Mouse (Mus musculus): ENCODE results near the gene Ergic1. TPM values are rescaled to one million over a fixed set of nuclear protein-coding genes. Genes with fewer than 3 reads are reported as not detected.

The Ergic1 gene
- polyA plus RNA-seq, 1 experiment from 2014 or later, result 96.1 TPM

GRCm38 (mm10) chr17:26533871-26534372 is 27.4 kb upstream of the Ergic1 start:
- Histone ChIP-seq H3K9me3 (ENCODE audit: control insufficient read depth, low read length) (no peaks in the 10 kb centered on the region), H3K27ac (ENCODE audit: low read depth, low read length) (peak overlapping the region; percentile 33; the same call in 1 of the 2 replicates), H3K4me2 (no peak overlapping the region), H3K4me3 (ENCODE audit: low read depth, low read length) (no peak overlapping the region), H3K36me3 (ENCODE audit: control insufficient read depth, insufficient read depth, low read length) (no peaks in the 10 kb centered on the region), H3K4me1 (replicated peaks; ENCODE audit: control insufficient read depth, insufficient read depth, low read length) (peaks cover 28% of the 10 kb centered on the region), H3K27me3 (replicated peaks; ENCODE audit: control insufficient read depth, insufficient read depth, low read length) (no peaks in the 10 kb centered on the region), H3K9ac (ENCODE audit: low read depth, low read length) (no peak overlapping the region)
- DNase-seq (ENCODE audit: low spot score) (no peak), ATAC-seq (replicated peaks; ENCODE audit: low FRiP score) (no peak)
- 56% methylated on average over 5 of the region's 5 CpGs for WGBS

GRCm38 (mm10) chr17:26534695-26535094 is 26.6 kb upstream of the Ergic1 start:
- H3K9me3 ChIP-seq (ENCODE audit: control insufficient read depth, low read length), result no peaks in the 10 kb centered on the region
- H3K27ac ChIP-seq (ENCODE audit: low read depth, low read length), result peak overlapping the region; percentile 33
- H3K36me3 ChIP-seq (ENCODE audit: control insufficient read depth, insufficient read depth, low read length), result no peaks in the 10 kb centered on the region
- 46% methylated on average over 5 of the region's 5 CpGs for WGBS
- ATAC-seq (replicated peaks; ENCODE audit: low FRiP score), result peak; percentile 59
- H3K27me3 ChIP-seq (replicated peaks; ENCODE audit: control insufficient read depth, insufficient read depth, low read length), result no peaks in the 10 kb centered on the region
- peak overlapping the region; percentile 11 for H3K9ac ChIP-seq (ENCODE audit: low read depth, low read length)
- H3K4me3 ChIP-seq (ENCODE audit: low read depth, low read length), result no peak overlapping the region
- DNase-seq (ENCODE audit: low spot score), result no peak
- H3K4me2 ChIP-seq, result peak overlapping the region; percentile 27
- H3K4me1 ChIP-seq (replicated peaks; ENCODE audit: control insufficient read depth, insufficient read depth, low read length), result peaks cover 28% of the 10 kb centered on the region

- peak overlapping the region; percentile 33 for H3K27ac ChIP-seq (ENCODE audit: low read depth, low read length)
- no peaks in the 10 kb centered on the region for H3K27me3 ChIP-seq (replicated peaks; ENCODE audit: control insufficient read depth, insufficient read depth, low read length)
- ATAC-seq (replicated peaks; ENCODE audit: low FRiP score) (peak; percentile 52), DNase-seq (ENCODE audit: low spot score) (no peak)
- H3K4me1 ChIP-seq (replicated peaks; ENCODE audit: control insufficient read depth, insufficient read depth, low read length), result peaks cover 28% of the 10 kb centered on the region
- WGBS, result 44% methylated on average over 7 of the region's 7 CpGs
- H3K36me3 ChIP-seq (ENCODE audit: control insufficient read depth, insufficient read depth, low read length), result no peaks in the 10 kb centered on the region
- peak overlapping the region; percentile 27 for H3K4me2 ChIP-seq
- no peaks in the 10 kb centered on the region for H3K9me3 ChIP-seq (ENCODE audit: control insufficient read depth, low read length)
- peak overlapping the region; percentile 11 for H3K9ac ChIP-seq (ENCODE audit: low read depth, low read length)
- no peak overlapping the region for H3K4me3 ChIP-seq (ENCODE audit: low read depth, low read length)
These were observed 25.8 kb upstream of the Ergic1 start for GRCm38 (mm10) chr17:26535251-26536136.

GRCm38 (mm10) chr17:26537722-26538471 is 23.4 kb upstream of the Ergic1 start:
- DNase-seq (ENCODE audit: low spot score), result no peak
- Histone ChIP-seq H3K4me1 (replicated peaks; ENCODE audit: control insufficient read depth, insufficient read depth, low read length) (peaks cover 24% of the 10 kb centered on the region), H3K36me3 (ENCODE audit: control insufficient read depth, insufficient read depth, low read length) (no peaks in the 10 kb centered on the region), H3K9ac (ENCODE audit: low read depth, low read length) (no peak overlapping the region), H3K27ac (ENCODE audit: low read depth, low read length) (no peak overlapping the region), H3K9me3 (ENCODE audit: control insufficient read depth, low read length) (no peaks in the 10 kb centered on the region), H3K27me3 (replicated peaks; ENCODE audit: control insufficient read depth, insufficient read depth, low read length) (no peaks in the 10 kb centered on the region), H3K4me3 (ENCODE audit: low read depth, low read length) (no peak overlapping the region), H3K4me2 (peak overlapping the region; percentile 40)
- ATAC-seq (replicated peaks; ENCODE audit: low FRiP score), result no peak; the same call in 1 of the 2 replicates
- 28% methylated on average over 6 of the region's 6 CpGs for WGBS

- no peak overlapping the region for H3K27ac ChIP-seq (ENCODE audit: low read depth, low read length)
- no peak for DNase-seq (ENCODE audit: low spot score)
- no peaks in the 10 kb centered on the region for H3K27me3 ChIP-seq (replicated peaks; ENCODE audit: control insufficient read depth, insufficient read depth, low read length)
- 84% methylated on average over 5 of the region's 5 CpGs for WGBS
- no peak for ATAC-seq (replicated peaks; ENCODE audit: low FRiP score)
- no peaks in the 10 kb centered on the region for H3K36me3 ChIP-seq (ENCODE audit: control insufficient read depth, insufficient read depth, low read length)
- H3K9me3 ChIP-seq (ENCODE audit: control insufficient read depth, low read length), result no peaks in the 10 kb centered on the region
- no peak overlapping the region for H3K4me3 ChIP-seq (ENCODE audit: low read depth, low read length)
- peaks cover 9% of the 10 kb centered on the region for H3K4me1 ChIP-seq (replicated peaks; ENCODE audit: control insufficient read depth, insufficient read depth, low read length)
- H3K9ac ChIP-seq (ENCODE audit: low read depth, low read length), result no peak overlapping the region
- no peak overlapping the region for H3K4me2 ChIP-seq
These were observed 21.2 kb upstream of the Ergic1 start for GRCm38 (mm10) chr17:26540083-26540482.

GRCm38 (mm10) chr17:26544319-26544963 is 16.8 kb upstream of the Ergic1 start:
- peaks cover 6% of the 10 kb centered on the region; the same call in 1 of the 2 replicates for H3K4me1 ChIP-seq (replicated peaks; ENCODE audit: control insufficient read depth, insufficient read depth, low read length)
- DNase-seq (ENCODE audit: low spot score), result no peak
- H3K4me3 ChIP-seq (ENCODE audit: low read depth, low read length), result no peak overlapping the region
- peaks cover 10% of the 10 kb centered on the region for H3K27me3 ChIP-seq (replicated peaks; ENCODE audit: control insufficient read depth, insufficient read depth, low read length)
- no peak overlapping the region for H3K9ac ChIP-seq (ENCODE audit: low read depth, low read length)
- no peak for ATAC-seq (replicated peaks; ENCODE audit: low FRiP score)
- no peak overlapping the region for H3K4me2 ChIP-seq
- WGBS, result 69% methylated on average over 8 of the region's 8 CpGs
- H3K36me3 ChIP-seq (ENCODE audit: control insufficient read depth, insufficient read depth, low read length), result no peaks in the 10 kb centered on the region
- H3K27ac ChIP-seq (ENCODE audit: low read depth, low read length), result no peak overlapping the region
- no peaks in the 10 kb centered on the region for H3K9me3 ChIP-seq (ENCODE audit: control insufficient read depth, low read length)

GRCm38 (mm10) chr17:26547771-26548170 is 13.5 kb upstream of the Ergic1 start:
- H3K4me3 ChIP-seq (ENCODE audit: low read depth, low read length), result no peak overlapping the region
- H3K9ac ChIP-seq (ENCODE audit: low read depth, low read length), result no peak overlapping the region
- H3K27me3 ChIP-seq (replicated peaks; ENCODE audit: control insufficient read depth, insufficient read depth, low read length), result peaks cover 10% of the 10 kb centered on the region
- ATAC-seq (replicated peaks; ENCODE audit: low FRiP score) (no peak), DNase-seq (ENCODE audit: low spot score) (no peak)
- peaks cover 6% of the 10 kb centered on the region; the same call in 1 of the 2 replicates for H3K4me1 ChIP-seq (replicated peaks; ENCODE audit: control insufficient read depth, insufficient read depth, low read length)
- H3K36me3 ChIP-seq (ENCODE audit: control insufficient read depth, insufficient read depth, low read length), result no peaks in the 10 kb centered on the region
- 36% methylated on average over 7 of the region's 7 CpGs for WGBS
- H3K27ac ChIP-seq (ENCODE audit: low read depth, low read length), result no peak overlapping the region
- H3K9me3 ChIP-seq (ENCODE audit: control insufficient read depth, low read length), result no peaks in the 10 kb centered on the region
- no peak overlapping the region for H3K4me2 ChIP-seq

GRCm38 (mm10) chr17:26548566-26548965 is 12.7 kb upstream of the Ergic1 start:
- H3K27me3 ChIP-seq (replicated peaks; ENCODE audit: control insufficient read depth, insufficient read depth, low read length), result peaks cover 10% of the 10 kb centered on the region
- H3K36me3 ChIP-seq (ENCODE audit: control insufficient read depth, insufficient read depth, low read length), result no peaks in the 10 kb centered on the region
- H3K4me2 ChIP-seq, result no peak overlapping the region
- 11% methylated on average over 5 of the region's 5 CpGs for WGBS
- no peak for ATAC-seq (replicated peaks; ENCODE audit: low FRiP score)
- H3K9me3 ChIP-seq (ENCODE audit: control insufficient read depth, low read length), result no peaks in the 10 kb centered on the region
- H3K9ac ChIP-seq (ENCODE audit: low read depth, low read length), result no peak overlapping the region
- H3K27ac ChIP-seq (ENCODE audit: low read depth, low read length), result no peak overlapping the region
- DNase-seq (ENCODE audit: low spot score), result no peak
- H3K4me3 ChIP-seq (ENCODE audit: low read depth, low read length), result no peak overlapping the region
- H3K4me1 ChIP-seq (replicated peaks; ENCODE audit: control insufficient read depth, insufficient read depth, low read length), result peaks cover 6% of the 10 kb centered on the region; the same call in 1 of the 2 replicates

Data from liver, embryonic 11.5 days (tissue).